Mouse (Mus musculus): ENCODE measurements at regions not wholly inside any gene's neighbourhood (a gene's known extent, or its start where the extent isn't known, plus 50 kb on each side); places are given as distances from the start of the nearest gene placed in this dataset.

- Histone ChIP-seq H3K4me3 (ENCODE audit: low read depth, low read length) (no peak overlapping the region), H3K27ac (ENCODE audit: low read depth, low read length) (no peak overlapping the region)
Measured at GRCm38 (mm10) chr13:37157808-37158207, 107.8 kb upstream of the F13a1 start.

GRCm38 (mm10) chr13:37151835-37152516 lies 101.9 kb upstream of the F13a1 start:
- Histone ChIP-seq H3K36me3 (ENCODE audit: insufficient read depth, low read length) (no peaks in the 10 kb centered on the region), H3K4me2 (ENCODE audit: low read depth, low read length, poor library complexity, severe bottlenecking) (no peak overlapping the region), H3K27ac (ENCODE audit: low read depth, low read length) (no peak overlapping the region), H3K9me3 (ENCODE audit: low read length) (no peaks in the 10 kb centered on the region), H3K9ac (replicated peaks; ENCODE audit: low read length, poor library complexity, severe bottlenecking) (no peak overlapping the region), H3K4me3 (ENCODE audit: low read depth, low read length) (no peak overlapping the region), H3K27me3 (ENCODE audit: insufficient read depth, low read length) (no peaks in the 10 kb centered on the region), H3K4me1 (ENCODE audit: insufficient read depth, low read length) (no peaks in the 10 kb centered on the region)
- DNase-seq (ENCODE audit: low spot score) (peak; percentile 56), ATAC-seq (ENCODE audit: low FRiP score) (no peak)
- TF ChIP-seq CTCF (IDR thresholded peaks at IDR 0.05), result no peak
- 34% methylated on average over 4 of the region's 4 CpGs for WGBS

More at GRCm38 (mm10) chr13:37157808-37158207, 107.8 kb upstream of the F13a1 start:
- Histone ChIP-seq H3K4me1 (ENCODE audit: insufficient read depth, low read length) (no peaks in the 10 kb centered on the region), H3K4me2 (ENCODE audit: low read depth, low read length, poor library complexity, severe bottlenecking) (no peak overlapping the region), H3K36me3 (ENCODE audit: insufficient read depth, low read length) (no peaks in the 10 kb centered on the region), H3K27me3 (ENCODE audit: insufficient read depth, low read length) (no peaks in the 10 kb centered on the region), H3K9ac (replicated peaks; ENCODE audit: low read length, poor library complexity, severe bottlenecking) (no peak overlapping the region), H3K9me3 (ENCODE audit: low read length) (no peaks in the 10 kb centered on the region)
- WGBS, result 80% methylated on average over 3 of the region's 3 CpGs
- no peak for DNase-seq (ENCODE audit: low spot score)
- no peak for TF ChIP-seq CTCF (IDR thresholded peaks at IDR 0.05)
- ATAC-seq (ENCODE audit: low FRiP score), result no peak

- Histone ChIP-seq H3K27me3 (ENCODE audit: insufficient read depth, low read length) (no peaks in the 10 kb centered on the region), H3K4me1 (ENCODE audit: insufficient read depth, low read length) (no peaks in the 10 kb centered on the region), H3K36me3 (ENCODE audit: insufficient read depth, low read length) (no peaks in the 10 kb centered on the region), H3K4me2 (ENCODE audit: low read depth, low read length, poor library complexity, severe bottlenecking) (no peak overlapping the region), H3K9ac (replicated peaks; ENCODE audit: low read length, poor library complexity, severe bottlenecking) (no peak overlapping the region), H3K27ac (ENCODE audit: low read depth, low read length) (no peak overlapping the region), H3K9me3 (ENCODE audit: low read length) (no peaks in the 10 kb centered on the region), H3K4me3 (ENCODE audit: low read depth, low read length) (no peak overlapping the region)
- WGBS, result 89% methylated on average over 1 of the region's 1 CpGs
- no peak for TF ChIP-seq CTCF (IDR thresholded peaks at IDR 0.05)
- DNase-seq (ENCODE audit: low spot score) (no peak), ATAC-seq (ENCODE audit: low FRiP score) (no peak)
Measured at GRCm38 (mm10) chr13:37149961-37150360, 99.9 kb upstream of the F13a1 start.

- peak; percentile 55 for DNase-seq (ENCODE audit: low spot score)
- Histone ChIP-seq H3K4me1 (ENCODE audit: insufficient read depth, low read length) (no peaks in the 10 kb centered on the region), H3K27me3 (ENCODE audit: insufficient read depth, low read length) (no peaks in the 10 kb centered on the region), H3K27ac (ENCODE audit: low read depth, low read length) (no peak overlapping the region), H3K4me3 (ENCODE audit: low read depth, low read length) (no peak overlapping the region), H3K4me2 (ENCODE audit: low read depth, low read length, poor library complexity, severe bottlenecking) (no peak overlapping the region), H3K9me3 (ENCODE audit: low read length) (no peaks in the 10 kb centered on the region), H3K9ac (replicated peaks; ENCODE audit: low read length, poor library complexity, severe bottlenecking) (no peak overlapping the region), H3K36me3 (ENCODE audit: insufficient read depth, low read length) (no peaks in the 10 kb centered on the region)
- ATAC-seq (ENCODE audit: low FRiP score), result peak; percentile 69
- WGBS, result 39% methylated on average over 3 of the region's 3 CpGs
- no peak for TF ChIP-seq CTCF (IDR thresholded peaks at IDR 0.05)
Measured at GRCm38 (mm10) chr13:37149066-37149781, 99.2 kb upstream of the F13a1 start.

GRCm38 (mm10) chr13:37148627-37149026 lies 98.6 kb upstream of the F13a1 start:
- Histone ChIP-seq H3K36me3 (ENCODE audit: insufficient read depth, low read length) (no peaks in the 10 kb centered on the region), H3K27ac (ENCODE audit: low read depth, low read length) (no peak overlapping the region), H3K9ac (replicated peaks; ENCODE audit: low read length, poor library complexity, severe bottlenecking) (no peak overlapping the region), H3K4me1 (ENCODE audit: insufficient read depth, low read length) (no peaks in the 10 kb centered on the region), H3K27me3 (ENCODE audit: insufficient read depth, low read length) (no peaks in the 10 kb centered on the region), H3K9me3 (ENCODE audit: low read length) (no peaks in the 10 kb centered on the region), H3K4me2 (ENCODE audit: low read depth, low read length, poor library complexity, severe bottlenecking) (no peak overlapping the region), H3K4me3 (ENCODE audit: low read depth, low read length) (no peak overlapping the region)
- DNase-seq (ENCODE audit: low spot score), result no peak
- no peak for ATAC-seq (ENCODE audit: low FRiP score)
- no peak for TF ChIP-seq CTCF (IDR thresholded peaks at IDR 0.05)
- 80% methylated on average over 1 of the region's 1 CpGs for WGBS

GRCm38 (mm10) chr13:37147790-37148189 lies 97.7 kb upstream of the F13a1 start:
- ATAC-seq (ENCODE audit: low FRiP score) (no peak), DNase-seq (ENCODE audit: low spot score) (no peak)
- Histone ChIP-seq H3K27ac (ENCODE audit: low read depth, low read length) (no peak overlapping the region), H3K36me3 (ENCODE audit: insufficient read depth, low read length) (no peaks in the 10 kb centered on the region), H3K4me2 (ENCODE audit: low read depth, low read length, poor library complexity, severe bottlenecking) (no peak overlapping the region), H3K9ac (replicated peaks; ENCODE audit: low read length, poor library complexity, severe bottlenecking) (no peak overlapping the region), H3K27me3 (ENCODE audit: insufficient read depth, low read length) (no peaks in the 10 kb centered on the region), H3K9me3 (ENCODE audit: low read length) (no peaks in the 10 kb centered on the region), H3K4me3 (ENCODE audit: low read depth, low read length) (no peak overlapping the region), H3K4me1 (ENCODE audit: insufficient read depth, low read length) (no peaks in the 10 kb centered on the region)
- TF ChIP-seq CTCF (IDR thresholded peaks at IDR 0.05), result no peak
- WGBS, result 87% methylated on average over 8 of the region's 8 CpGs
